Mouse (Mus musculus): ENCODE data around the gene Cyp2j12.

DNA sequence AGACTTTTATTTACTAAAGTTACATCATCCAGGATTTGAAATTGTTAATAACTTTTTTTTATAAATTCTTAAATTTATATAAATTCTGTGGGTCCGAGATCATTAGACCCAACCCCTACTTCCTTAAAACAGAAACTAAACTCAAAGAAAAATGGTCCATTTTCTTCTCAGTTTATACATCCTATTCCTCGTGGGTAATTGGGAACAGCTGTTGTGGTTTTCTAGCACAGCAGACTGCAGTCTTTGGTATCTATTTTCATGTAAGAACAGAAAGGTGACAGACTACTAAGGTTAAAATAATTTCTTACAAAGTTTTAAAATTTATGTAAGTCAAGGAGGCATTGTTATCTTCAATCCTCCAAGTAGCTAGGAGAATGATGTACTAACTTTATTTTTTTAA is 44.1 kb downstream of the Cyp2j12 start:
- TF ChIP-seq POLR2A (IDR thresholded peaks at IDR 0.05; ENCODE audit: low read depth, low read length) (no peak), CTCF (conservative IDR thresholded peaks at IDR 0.05; ENCODE audit: insufficient read depth, insufficient read length, low read depth, low read length) (no peak)
